Mouse (Mus musculus): ENCODE results near the gene Zdhhc16. TPM values are rescaled to one million over a fixed set of nuclear protein-coding genes. Genes with fewer than 3 reads are reported as not detected.
A peak's percentile ranks its signal among the peaks of the same experiment; 100 is the strongest.

Zdhhc16 gene
- polyA plus RNA-seq, 1 experiment from 2014 or later, result 47.8 TPM

GRCm38 (mm10) chr19:41993484-41993883, 60.2 kb downstream of the Zdhhc16 start:
- 54% methylated on average over 6 of the region's 6 CpGs for WGBS
- Histone ChIP-seq H3K27ac (replicated peaks in 1 of 2; ENCODE audit: control insufficient read depth in 1 of 2, insufficient read depth in 1 of 2, low read depth in 2 of 2, low read length in 2 of 2) (0 out of 4 replicates have a peak overlapping the region, but pooled peaks of 1 of the 2 experiments have one; percentile 19), H3K4me1 (ENCODE audit: control insufficient read depth in 2 of 2, insufficient read depth in 2 of 2, low read length in 2 of 2) (peaks cover 14 to 20% of the 10 kb centered on the region in 2 experiments)

More at GRCm38 (mm10) chr19:41993484-41993883, 60.2 kb downstream of the Zdhhc16 start:
- Histone ChIP-seq H3K27me3 (ENCODE audit: control insufficient read depth, insufficient read depth, low read length) (no peaks in the 10 kb centered on the region), H3K36me3 (ENCODE audit: control insufficient read depth, insufficient read depth, low read length) (no peaks in the 10 kb centered on the region), H3K4me3 (ENCODE audit: control insufficient read depth in 1 of 2, insufficient read depth in 1 of 2, low read depth in 1 of 2, low read length in 2 of 2) (no peak overlapping the region), H3K4me2 (ENCODE audit: low read length) (no peak overlapping the region), H3K9me3 (ENCODE audit: control insufficient read depth, low read length) (no peaks in the 10 kb centered on the region), H3K9ac (ENCODE audit: low read length) (no peak overlapping the region)
- no peak for ATAC-seq (ENCODE audit: insufficient number of reproducible peaks, insufficient read depth, low FRiP score, low read depth)

Other genes starting within 250 kb of the Zdhhc16 start
- not detected in 2 replicates for gene Slit1, start 189.8 kb upstream of the Zdhhc16 start, polyA plus RNA-seq (2014; fragmentation: Nextera tagmentation; extraction: Ambion mirVana)
- 13.9 and 14.2 TPM in 2 replicates for gene Arhgap19, start 131.4 kb upstream of the Zdhhc16 start, polyA plus RNA-seq (2014; fragmentation: Nextera tagmentation; extraction: Ambion mirVana)
- 2.4 and 2.6 TPM in 2 replicates for gene Frat1, start 103.5 kb upstream of the Zdhhc16 start, polyA plus RNA-seq (2014; fragmentation: Nextera tagmentation; extraction: Ambion mirVana)
- 1.2 and 2.0 TPM in 2 replicates for gene Frat2, start 85.3 kb upstream of the Zdhhc16 start, polyA plus RNA-seq (2014; fragmentation: Nextera tagmentation; extraction: Ambion mirVana)
- gene Rrp12, start 37.3 kb upstream of the Zdhhc16 start, polyA plus RNA-seq (2014; fragmentation: Nextera tagmentation; extraction: Ambion mirVana), result 5.8 and 6.4 TPM in 2 replicates
- gene Pgam1, start 21.6 kb upstream of the Zdhhc16 start, polyA plus RNA-seq (2014; fragmentation: Nextera tagmentation; extraction: Ambion mirVana), result 787 and 805 TPM in 2 replicates
- 40.8 and 42.0 TPM in 2 replicates for gene Exosc1, start 57 bp upstream of the Zdhhc16 start, polyA plus RNA-seq (2014; fragmentation: Nextera tagmentation; extraction: Ambion mirVana)
- gene Mms19, start 47.7 kb downstream of the Zdhhc16 start, polyA plus RNA-seq (2014; fragmentation: Nextera tagmentation; extraction: Ambion mirVana), result 24.4 and 28.3 TPM in 2 replicates
- 11.8 and 13.2 TPM in 2 replicates for gene Ubtd1, start 48.3 kb downstream of the Zdhhc16 start, polyA plus RNA-seq (2014; fragmentation: Nextera tagmentation; extraction: Ambion mirVana)
- gene Ankrd2, start 102.5 kb downstream of the Zdhhc16 start, polyA plus RNA-seq (2014; fragmentation: Nextera tagmentation; extraction: Ambion mirVana), result not detected in 2 replicates
- 0.74 and 0.76 TPM in 2 replicates for gene Hoga1, start 112.1 kb downstream of the Zdhhc16 start, polyA plus RNA-seq (2014; fragmentation: Nextera tagmentation; extraction: Ambion mirVana)
- gene 4933411K16Rik, start 118.8 kb downstream of the Zdhhc16 start, polyA plus RNA-seq (2014; fragmentation: Nextera tagmentation; extraction: Ambion mirVana), result not detected in 2 replicates
- 14.0 and 15.6 TPM in 2 replicates for gene Morn4, start 152.9 kb downstream of the Zdhhc16 start, polyA plus RNA-seq (2014; fragmentation: Nextera tagmentation; extraction: Ambion mirVana)
- gene Pi4k2a, start 157.0 kb downstream of the Zdhhc16 start, polyA plus RNA-seq (2014; fragmentation: Nextera tagmentation; extraction: Ambion mirVana), result 19.2 and 20.2 TPM in 2 replicates
- gene Avpi1, start 195.6 kb downstream of the Zdhhc16 start, polyA plus RNA-seq (2014; fragmentation: Nextera tagmentation; extraction: Ambion mirVana), result 36.0 and 38.2 TPM in 2 replicates
- 17.8 and 25.0 TPM in 2 replicates for gene Marveld1, start 213.9 kb downstream of the Zdhhc16 start, polyA plus RNA-seq (2014; fragmentation: Nextera tagmentation; extraction: Ambion mirVana)
- 14.7 and 15.7 TPM in 2 replicates for gene Zfyve27, start 230.5 kb downstream of the Zdhhc16 start, polyA plus RNA-seq (2014; fragmentation: Nextera tagmentation; extraction: Ambion mirVana)